Mouse (Mus musculus): ENCODE results near the gene Gbp10.
"Not testable (repeated sequence)": the region's sequence is repeated elsewhere in the genome, so short reads cannot be mapped to it uniquely, and the experiment has no call there.

DNA sequence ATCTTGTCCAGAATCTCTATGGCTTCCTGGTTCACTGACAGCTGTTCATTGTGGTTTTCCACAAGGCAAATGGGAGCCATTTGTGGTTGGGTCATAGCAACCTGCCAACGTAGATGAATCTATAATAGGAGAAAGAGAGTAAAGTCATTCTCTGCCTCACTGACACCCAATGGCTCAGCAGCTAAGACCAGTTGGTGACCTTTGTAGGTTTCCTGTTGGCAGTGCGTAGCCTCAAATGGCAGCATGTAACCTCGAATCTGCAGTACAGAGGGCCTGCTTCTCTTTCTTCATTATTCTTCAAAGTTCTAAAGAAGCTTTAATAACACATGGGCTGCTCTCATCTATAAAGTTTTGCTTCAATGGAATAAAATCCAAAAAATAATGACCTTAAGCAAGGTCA is 3.3 kb downstream of the Gbp10 start:
- TF ChIP-seq CTCF, EP300 (IDR thresholded peaks at IDR 0.05): not testable (repeated sequence)
